Mouse (Mus musculus): ENCODE data around the gene Zc3h10.

DNA sequence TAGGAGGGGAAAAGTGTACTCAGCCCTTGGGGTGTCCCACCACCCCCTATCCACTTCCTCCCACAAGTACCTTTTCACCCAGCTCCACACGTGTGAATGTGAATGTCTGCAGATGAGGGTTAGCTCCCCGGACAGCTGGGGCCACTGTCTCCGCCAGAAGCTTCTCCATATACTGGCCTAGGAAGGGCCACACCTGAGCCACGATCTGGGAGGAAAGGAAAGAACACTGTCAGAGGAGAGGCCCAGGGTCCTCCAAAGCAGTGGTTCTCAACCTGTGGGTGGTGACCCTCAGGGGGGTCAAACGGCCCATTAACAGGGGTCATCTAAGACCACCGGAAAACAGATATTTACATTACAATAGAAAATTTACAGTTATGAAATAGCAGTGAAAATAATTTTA is 25.2 kb downstream of the Zc3h10 start:
- TF ChIP-seq CTCF (IDR thresholded peaks at IDR 0.05; ENCODE audit: low read depth, low read length) (no peak), POLR2A (IDR thresholded peaks at IDR 0.05; ENCODE audit: insufficient read depth, low read length) (no peak)
